Mouse (Mus musculus): ENCODE measurements around the gene Tead4. TPM values are rescaled to one million over a fixed set of nuclear protein-coding genes. Genes with fewer than 3 reads are reported as not detected.

Tead4 gene
- polyA plus RNA-seq, 1 experiment from 2014 or later = 1.4 TPM

DNA sequence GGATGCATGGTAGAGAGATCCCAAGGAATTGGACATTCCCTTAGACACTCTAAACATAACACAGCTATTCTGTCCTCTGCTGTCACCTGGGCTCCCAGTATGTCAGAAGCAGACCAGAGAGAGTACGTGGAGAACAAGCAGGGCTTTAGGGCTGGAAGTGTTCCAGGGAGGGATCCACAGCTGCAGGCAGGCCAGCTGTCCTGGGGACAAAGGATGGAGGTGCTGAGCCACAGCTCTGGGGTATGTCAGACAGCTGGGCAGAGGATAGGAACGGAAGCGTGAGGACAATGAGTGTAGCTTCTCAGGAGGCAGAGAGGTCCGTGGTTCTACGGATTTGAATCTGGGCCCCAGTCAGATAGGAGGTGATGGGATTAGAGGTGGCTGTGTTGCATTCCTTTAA is 50.0 kb downstream of the Tead4 start:
- H3K27ac ChIP-seq (ENCODE audit: low read length) = no peak overlapping the region
- H3K27me3 ChIP-seq (ENCODE audit: control insufficient read depth, insufficient read depth, low read length) = no peaks in the 10 kb centered on the region
- H3K4me2 ChIP-seq (replicated peaks; ENCODE audit: low read depth, low read length) = no peak overlapping the region
- no peaks in the 10 kb centered on the region for H3K9me3 ChIP-seq (ENCODE audit: control insufficient read depth, low read depth, low read length)
- WGBS = 76% methylated on average over 5 of the region's 5 CpGs
- no peak for ATAC-seq (ENCODE audit: insufficient number of reproducible peaks, insufficient read depth, low FRiP score, low read depth)
- H3K9ac ChIP-seq (replicated peaks; ENCODE audit: low read depth, low read length) = no peak overlapping the region
- H3K4me1 ChIP-seq (ENCODE audit: control insufficient read depth, insufficient read depth, low read length) = no peaks in the 10 kb centered on the region
- H3K4me3 ChIP-seq (ENCODE audit: low read depth, low read length) = no peak overlapping the region
- no peaks in the 10 kb centered on the region for H3K36me3 ChIP-seq (ENCODE audit: control insufficient read depth, insufficient read depth, low read length)

DNA sequence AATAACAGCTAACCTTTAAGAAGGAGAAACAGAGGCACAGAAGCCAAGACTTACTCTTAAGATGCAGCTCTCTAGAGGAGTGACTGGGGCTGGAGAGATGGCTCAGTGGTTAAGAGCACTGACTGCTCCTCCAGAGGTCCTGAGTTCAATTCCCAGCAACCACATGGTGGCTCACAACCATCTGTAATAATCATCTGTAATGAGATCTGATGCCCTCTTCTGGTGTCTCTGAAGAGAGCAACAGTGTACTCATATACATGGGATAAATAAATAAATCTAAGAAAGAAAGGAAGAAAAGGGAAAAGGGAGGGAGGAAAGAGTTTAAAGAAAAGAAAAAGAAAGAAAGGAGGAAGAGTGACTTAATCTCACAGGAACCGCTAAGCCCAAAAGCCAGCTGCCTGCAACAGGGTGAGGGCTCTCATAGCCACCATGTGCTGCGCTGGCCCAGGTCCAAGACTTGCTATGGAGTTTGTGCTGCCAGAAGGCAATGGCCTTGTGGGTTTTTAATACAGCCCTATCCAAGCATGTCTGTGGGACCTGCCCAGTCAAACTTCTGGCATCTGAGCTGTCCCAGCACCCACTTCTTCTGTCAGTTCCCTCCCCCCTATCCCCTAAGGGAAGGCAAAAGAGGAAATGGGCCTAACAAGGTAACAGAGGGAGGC is 63.4 kb downstream of the Tead4 start:
- no peak overlapping the region for H3K4me2 ChIP-seq (replicated peaks; ENCODE audit: low read depth, low read length)
- H3K27ac ChIP-seq (ENCODE audit: low read length) = no peak overlapping the region
- no peak overlapping the region for H3K4me3 ChIP-seq (ENCODE audit: low read depth, low read length)
- H3K9me3 ChIP-seq (ENCODE audit: control insufficient read depth, low read depth, low read length) = no peaks in the 10 kb centered on the region
- 61% methylated on average over 2 of the region's 2 CpGs for WGBS
- no peaks in the 10 kb centered on the region for H3K27me3 ChIP-seq (ENCODE audit: control insufficient read depth, insufficient read depth, low read length)
- H3K9ac ChIP-seq (replicated peaks; ENCODE audit: low read depth, low read length) = no peak overlapping the region
- H3K4me1 ChIP-seq (ENCODE audit: control insufficient read depth, insufficient read depth, low read length) = no peaks in the 10 kb centered on the region
- no peaks in the 10 kb centered on the region for H3K36me3 ChIP-seq (ENCODE audit: control insufficient read depth, insufficient read depth, low read length)
- ATAC-seq (ENCODE audit: insufficient number of reproducible peaks, insufficient read depth, low FRiP score, low read depth) = no peak

DNA sequence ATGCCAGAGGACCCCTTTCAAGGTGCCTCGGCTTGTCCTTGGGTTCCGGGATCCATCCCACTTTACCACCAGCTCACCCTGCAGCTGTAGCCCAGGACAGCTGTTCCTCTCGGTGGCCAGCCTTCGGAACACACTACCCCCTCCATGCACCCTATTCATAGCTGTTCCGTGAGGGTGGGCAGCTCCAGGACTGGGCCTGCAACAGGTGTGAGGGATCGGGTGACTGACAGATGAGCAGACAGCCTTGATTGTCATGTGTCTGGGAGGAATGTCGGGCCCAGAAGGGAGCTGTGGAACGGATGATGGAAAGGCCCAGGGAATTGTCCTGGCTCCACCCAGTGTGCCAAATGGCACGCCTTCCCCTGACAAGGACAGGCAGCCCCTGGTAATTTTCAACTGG is 64.0 kb downstream of the Tead4 start:
- Histone ChIP-seq H3K4me3 (ENCODE audit: low read depth, low read length) (no peak overlapping the region), H3K9ac (replicated peaks; ENCODE audit: low read depth, low read length) (no peak overlapping the region), H3K4me2 (replicated peaks; ENCODE audit: low read depth, low read length) (no peak overlapping the region), H3K4me1 (ENCODE audit: control insufficient read depth, insufficient read depth, low read length) (no peaks in the 10 kb centered on the region), H3K36me3 (ENCODE audit: control insufficient read depth, insufficient read depth, low read length) (no peaks in the 10 kb centered on the region), H3K27me3 (ENCODE audit: control insufficient read depth, insufficient read depth, low read length) (no peaks in the 10 kb centered on the region), H3K27ac (ENCODE audit: low read length) (no peak overlapping the region), H3K9me3 (ENCODE audit: control insufficient read depth, low read depth, low read length) (no peaks in the 10 kb centered on the region)
- 71% methylated on average over 9 of the region's 9 CpGs for WGBS
- ATAC-seq (ENCODE audit: insufficient number of reproducible peaks, insufficient read depth, low FRiP score, low read depth) = no peak

DNA sequence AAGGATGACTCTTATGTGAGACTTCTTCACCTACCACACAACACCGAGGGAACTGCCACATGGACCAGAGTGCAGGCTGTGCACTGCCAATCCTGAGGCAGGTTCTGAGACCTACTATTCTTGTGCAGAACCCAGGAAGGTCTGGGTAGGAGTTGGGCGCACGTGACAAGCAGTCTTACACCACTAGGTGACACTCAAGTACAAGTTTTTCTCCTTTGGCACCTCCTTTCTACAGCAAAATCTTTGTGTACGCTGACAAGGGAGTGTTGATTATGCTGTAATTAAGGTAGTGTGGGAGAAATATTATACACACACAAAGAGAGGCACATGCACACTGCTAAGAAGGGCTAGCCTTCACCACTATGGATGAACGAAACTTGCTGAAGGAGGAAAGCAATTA is 66.4 kb downstream of the Tead4 start:
- H3K4me2 ChIP-seq (replicated peaks; ENCODE audit: low read depth, low read length) = no peak overlapping the region
- no peaks in the 10 kb centered on the region for H3K27me3 ChIP-seq (ENCODE audit: control insufficient read depth, insufficient read depth, low read length)
- H3K27ac ChIP-seq (ENCODE audit: low read length) = no peak overlapping the region
- no peaks in the 10 kb centered on the region for H3K36me3 ChIP-seq (ENCODE audit: control insufficient read depth, insufficient read depth, low read length)
- H3K4me3 ChIP-seq (ENCODE audit: low read depth, low read length) = no peak overlapping the region
- WGBS = 30% methylated on average over 5 of the region's 5 CpGs
- H3K9me3 ChIP-seq (ENCODE audit: control insufficient read depth, low read depth, low read length) = no peaks in the 10 kb centered on the region
- H3K9ac ChIP-seq (replicated peaks; ENCODE audit: low read depth, low read length) = no peak overlapping the region
- no peak; the same call in 1 of the 2 replicates for ATAC-seq (ENCODE audit: insufficient number of reproducible peaks, insufficient read depth, low FRiP score, low read depth)
- H3K4me1 ChIP-seq (ENCODE audit: control insufficient read depth, insufficient read depth, low read length) = no peaks in the 10 kb centered on the region

DNA sequence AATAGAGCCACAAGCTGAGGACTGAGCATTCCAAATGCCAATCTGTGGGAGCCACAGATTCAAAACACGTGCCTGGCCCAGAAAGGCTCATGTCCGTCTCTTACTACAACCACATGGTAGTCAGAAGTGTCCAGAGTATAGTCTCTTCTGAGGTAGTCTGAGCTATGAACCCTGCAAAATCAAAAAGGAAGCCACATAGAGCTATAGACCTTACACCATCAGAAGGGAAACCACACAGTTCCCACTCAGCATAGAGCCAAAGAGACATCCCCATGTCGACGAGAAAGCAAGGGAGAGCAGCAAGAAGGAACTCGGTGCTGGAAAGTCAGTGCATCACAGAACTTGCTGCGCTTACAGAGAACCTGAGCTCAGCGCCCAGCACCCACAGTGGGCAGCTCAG is 68.4 kb downstream of the Tead4 start:
- H3K4me1 ChIP-seq (ENCODE audit: control insufficient read depth, insufficient read depth, low read length) = no peaks in the 10 kb centered on the region
- H3K9me3 ChIP-seq (ENCODE audit: control insufficient read depth, low read depth, low read length) = no peaks in the 10 kb centered on the region
- no peak overlapping the region for H3K4me3 ChIP-seq (ENCODE audit: low read depth, low read length)
- no peak overlapping the region for H3K9ac ChIP-seq (replicated peaks; ENCODE audit: low read depth, low read length)
- no peaks in the 10 kb centered on the region for H3K36me3 ChIP-seq (ENCODE audit: control insufficient read depth, insufficient read depth, low read length)
- no peak overlapping the region for H3K4me2 ChIP-seq (replicated peaks; ENCODE audit: low read depth, low read length)
- H3K27me3 ChIP-seq (ENCODE audit: control insufficient read depth, insufficient read depth, low read length) = no peaks in the 10 kb centered on the region
- H3K27ac ChIP-seq (ENCODE audit: low read length) = no peak overlapping the region
- no peak for ATAC-seq (ENCODE audit: insufficient number of reproducible peaks, insufficient read depth, low FRiP score, low read depth)
- WGBS = 75% methylated on average over 7 of the region's 7 CpGs

DNA sequence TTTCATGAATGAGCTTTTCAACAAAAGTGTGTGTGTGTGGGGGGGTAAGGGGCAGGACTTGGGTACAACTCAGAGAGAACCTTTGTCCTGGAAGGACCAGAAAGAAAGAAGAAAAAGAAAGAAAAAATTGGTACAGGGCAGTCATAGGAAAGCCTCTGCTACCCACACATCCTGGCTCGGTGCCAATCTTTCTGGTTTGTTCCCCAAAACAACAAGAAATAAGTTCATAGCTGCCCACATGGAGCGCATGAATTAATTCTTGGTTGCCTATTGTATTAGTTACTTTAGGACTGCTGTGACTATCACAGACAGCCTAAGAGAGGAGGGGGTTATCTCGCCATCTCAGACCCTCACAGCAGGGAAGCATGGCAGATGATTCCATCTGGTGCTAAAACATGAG is 68.9 kb downstream of the Tead4 start:
- H3K36me3 ChIP-seq (ENCODE audit: control insufficient read depth, insufficient read depth, low read length) = no peaks in the 10 kb centered on the region
- ATAC-seq (ENCODE audit: insufficient number of reproducible peaks, insufficient read depth, low FRiP score, low read depth) = no peak
- H3K4me2 ChIP-seq (replicated peaks; ENCODE audit: low read depth, low read length) = no peak overlapping the region
- no peaks in the 10 kb centered on the region for H3K27me3 ChIP-seq (ENCODE audit: control insufficient read depth, insufficient read depth, low read length)
- no peak overlapping the region for H3K9ac ChIP-seq (replicated peaks; ENCODE audit: low read depth, low read length)
- H3K4me1 ChIP-seq (ENCODE audit: control insufficient read depth, insufficient read depth, low read length) = no peaks in the 10 kb centered on the region
- WGBS = 79% methylated on average over 3 of the region's 3 CpGs
- no peak overlapping the region for H3K4me3 ChIP-seq (ENCODE audit: low read depth, low read length)
- H3K9me3 ChIP-seq (ENCODE audit: control insufficient read depth, low read depth, low read length) = no peaks in the 10 kb centered on the region
- no peak overlapping the region for H3K27ac ChIP-seq (ENCODE audit: low read length)

DNA sequence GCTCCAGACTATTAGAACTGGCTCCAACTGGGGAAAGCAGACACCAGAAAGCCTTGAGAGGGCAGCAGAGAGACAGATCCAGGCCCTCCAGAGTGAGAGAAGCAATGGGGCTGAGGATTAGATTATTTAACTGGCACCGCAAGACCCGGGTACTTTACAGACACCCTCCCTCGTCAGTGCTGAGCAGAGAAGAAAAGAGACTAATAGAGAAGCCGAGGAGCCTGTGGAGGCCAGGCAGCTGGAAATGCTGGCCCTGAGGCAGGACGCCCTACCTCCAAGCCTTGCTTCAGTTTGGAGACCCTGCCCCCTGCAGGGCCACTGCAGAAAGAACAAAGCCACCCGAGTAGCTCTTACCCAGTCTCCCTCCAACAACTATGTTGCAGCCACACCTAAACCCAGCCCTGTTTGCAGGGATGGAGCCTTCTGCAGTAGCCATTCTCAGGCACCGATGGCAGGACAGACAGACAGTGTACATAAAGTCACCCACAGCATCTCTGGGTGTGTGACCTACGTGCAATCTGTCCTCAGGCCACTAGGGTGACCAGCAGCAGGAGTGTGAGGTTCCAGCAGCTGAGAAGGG is 73.1 kb downstream of the Tead4 start:
- Histone ChIP-seq H3K27ac (ENCODE audit: low read length) (no peak overlapping the region), H3K4me3 (ENCODE audit: low read depth, low read length) (no peak overlapping the region), H3K36me3 (ENCODE audit: control insufficient read depth, insufficient read depth, low read length) (no peaks in the 10 kb centered on the region), H3K4me2 (replicated peaks; ENCODE audit: low read depth, low read length) (no peak overlapping the region), H3K9me3 (ENCODE audit: control insufficient read depth, low read depth, low read length) (no peaks in the 10 kb centered on the region), H3K27me3 (ENCODE audit: control insufficient read depth, insufficient read depth, low read length) (no peaks in the 10 kb centered on the region), H3K4me1 (ENCODE audit: control insufficient read depth, insufficient read depth, low read length) (0 out of 2 replicates have a peak, but pooled peaks cover 3% of the 10 kb centered on the region), H3K9ac (replicated peaks; ENCODE audit: low read depth, low read length) (no peak overlapping the region)
- peak; percentile 24; the same call in 1 of the 2 replicates for ATAC-seq (ENCODE audit: insufficient number of reproducible peaks, insufficient read depth, low FRiP score, low read depth)
- WGBS = 31% methylated on average over 8 of the region's 8 CpGs

DNA sequence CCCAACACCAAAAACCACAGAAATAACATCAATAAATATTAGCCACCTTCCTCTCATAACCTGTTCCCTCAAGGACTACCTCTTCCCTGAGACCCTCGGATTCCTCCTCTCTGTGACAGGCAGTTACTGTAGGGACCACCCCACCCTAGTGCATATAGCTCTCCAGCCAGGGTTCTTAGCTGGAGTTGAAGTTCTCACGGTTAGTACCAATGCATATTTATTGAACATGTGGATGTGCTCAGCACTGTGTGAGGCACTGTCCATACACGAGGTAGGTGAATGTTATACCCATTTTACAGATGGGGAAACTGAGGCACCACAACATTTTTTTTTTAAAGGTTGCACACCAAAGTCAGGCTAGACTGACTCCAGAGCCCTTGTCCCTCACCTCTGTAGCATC is 73.7 kb downstream of the Tead4 start:
- Histone ChIP-seq H3K4me3 (ENCODE audit: low read depth, low read length) (no peak overlapping the region), H3K9ac (replicated peaks; ENCODE audit: low read depth, low read length) (no peak overlapping the region), H3K9me3 (ENCODE audit: control insufficient read depth, low read depth, low read length) (no peaks in the 10 kb centered on the region), H3K4me2 (replicated peaks; ENCODE audit: low read depth, low read length) (no peak overlapping the region), H3K36me3 (ENCODE audit: control insufficient read depth, insufficient read depth, low read length) (no peaks in the 10 kb centered on the region), H3K27ac (ENCODE audit: low read length) (no peak overlapping the region), H3K27me3 (ENCODE audit: control insufficient read depth, insufficient read depth, low read length) (no peaks in the 10 kb centered on the region), H3K4me1 (ENCODE audit: control insufficient read depth, insufficient read depth, low read length) (0 out of 2 replicates have a peak, but pooled peaks cover 3% of the 10 kb centered on the region)
- no peak for ATAC-seq (ENCODE audit: insufficient number of reproducible peaks, insufficient read depth, low FRiP score, low read depth)
- 79% methylated on average over 3 of the region's 3 CpGs for WGBS

DNA sequence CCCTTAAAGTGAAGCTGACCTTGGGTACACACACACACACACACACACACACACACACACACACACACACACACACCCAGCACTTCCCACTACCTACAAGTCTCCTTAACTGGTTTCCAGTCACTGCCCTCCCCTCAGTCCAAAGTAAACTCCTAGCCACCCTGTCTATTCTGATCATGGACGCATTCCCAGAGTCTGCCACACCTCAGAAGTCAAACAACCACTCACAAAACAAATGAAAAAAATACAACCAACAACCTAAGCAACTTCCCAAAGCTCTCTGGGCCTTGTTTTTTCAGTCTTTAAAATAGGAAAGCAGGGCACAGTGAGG is 74.8 kb downstream of the Tead4 start:
- Histone ChIP-seq H3K27me3 (ENCODE audit: control insufficient read depth, insufficient read depth, low read length) (no peaks in the 10 kb centered on the region), H3K9ac (replicated peaks; ENCODE audit: low read depth, low read length) (no peak overlapping the region), H3K4me2 (replicated peaks; ENCODE audit: low read depth, low read length) (no peak overlapping the region), H3K36me3 (ENCODE audit: control insufficient read depth, insufficient read depth, low read length) (no peaks in the 10 kb centered on the region), H3K4me1 (ENCODE audit: control insufficient read depth, insufficient read depth, low read length) (0 out of 2 replicates have a peak, but pooled peaks cover 3% of the 10 kb centered on the region), H3K4me3 (ENCODE audit: low read depth, low read length) (no peak overlapping the region), H3K9me3 (ENCODE audit: control insufficient read depth, low read depth, low read length) (no peaks in the 10 kb centered on the region), H3K27ac (ENCODE audit: low read length) (no peak overlapping the region)
- ATAC-seq (ENCODE audit: insufficient number of reproducible peaks, insufficient read depth, low FRiP score, low read depth) = no peak
- WGBS = 71% methylated on average over 1 of the region's 1 CpGs

Measured in stomach, embryonic 14.5 days (tissue).